Mouse (Mus musculus) heart, adult 18-20 months (tissue): ENCODE data around the gene Clcn3. TPM values are rescaled to one million over a fixed set of nuclear protein-coding genes. Genes with fewer than 3 reads are reported as not detected.
"Not testable (repeated sequence)": the region's sequence is repeated elsewhere in the genome, so short reads cannot be mapped to it uniquely, and the experiment has no call there.

Source experiments
- DNase-seq, 2 experiments: peaks; one replicate each; pipeline ENCODE4 v3.0.0; 2021 to 2022; ENCODE audit warnings: mixed read lengths in 1 of 2
- long read RNA-seq, 2 experiments: library from polyadenylated mRNA; stranded (forward); transcript quantifications; one replicate each; pipeline ENCODE4 v2.0.0; 2021
- total RNA-seq, 2 experiments: library from RNA; stranded (reverse); gene quantifications; 2 replicates each; pipeline ENCODE4 v1.2.3; 2021

Clcn3 gene
- total RNA-seq, result 10 to 100 TPM; 31.6 to 32.0 TPM
- long read RNA-seq, experiment 1, full-length matches to known transcripts, result 20 of 31 reads
- long read RNA-seq, experiment 1, partial matches to known transcripts, result 3 of 31 reads
- long read RNA-seq, experiment 1, other reads (novel, unspliced or antisense), result 8 of 31 reads
- long read RNA-seq, experiment 2, full-length matches to known transcripts, result 8 of 10 reads
- long read RNA-seq, experiment 2, partial matches to known transcripts, result 0 of 10 reads
- long read RNA-seq, experiment 2, other reads (novel, unspliced or antisense), result 2 of 10 reads

DNA sequence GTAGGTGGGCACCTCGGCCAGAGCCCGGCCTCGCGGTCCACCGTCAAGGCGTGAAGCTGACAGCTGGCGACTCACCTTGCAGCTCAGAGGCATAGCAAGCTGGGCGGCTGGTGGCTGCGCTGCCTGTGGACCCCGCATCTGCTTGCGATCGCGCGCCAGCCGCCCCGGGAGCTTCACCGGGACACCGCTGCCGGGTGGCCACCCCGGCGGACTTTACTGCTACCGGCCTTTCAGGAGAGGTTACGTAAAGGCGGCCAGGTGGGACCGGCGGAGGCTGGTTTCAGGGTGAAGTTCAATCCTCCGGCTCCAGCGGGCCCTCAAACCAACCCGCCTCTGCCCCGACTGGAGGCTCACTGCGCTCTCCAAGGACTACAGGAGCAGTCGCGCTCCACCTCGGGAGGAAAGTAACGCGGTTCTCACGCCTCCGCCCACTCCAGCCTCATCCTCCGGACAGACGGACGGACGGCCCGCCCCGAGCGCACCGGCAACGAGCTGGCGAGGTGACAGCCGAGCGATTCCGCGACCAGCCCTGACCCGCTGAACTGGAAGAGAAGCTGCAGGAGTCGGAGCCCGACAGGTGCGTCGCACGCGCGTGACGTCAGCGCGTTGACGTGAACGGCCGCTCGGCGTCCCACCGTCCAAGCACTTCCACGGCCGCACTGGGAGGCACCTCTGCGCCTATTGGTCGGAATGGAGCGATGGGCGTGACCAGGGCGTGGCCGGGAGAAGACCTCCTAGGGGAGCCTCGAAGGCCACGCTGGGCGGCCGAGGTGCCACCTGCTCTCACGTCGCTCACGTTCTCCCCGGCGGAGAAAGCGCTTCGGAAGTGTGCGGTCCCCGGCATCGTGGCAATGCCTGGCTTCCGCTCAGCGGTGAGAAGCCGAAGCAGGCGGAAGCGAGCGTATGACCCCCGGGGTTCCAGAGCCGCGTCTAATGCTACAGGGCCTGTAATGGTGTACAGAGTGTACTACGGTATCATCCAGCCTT is at the start of gene Clcn3:
Gene Clcn3 (minus strand): TSS at position 600 of the 987 bp plus-strand sequence.
- DNase-seq, result peak; percentile 98

- no peak for DNase-seq
These were observed 13.4 kb upstream of the Clcn3 start for GRCm38 (mm10) chr8:60996468-60996867.

- no peak for DNase-seq
These were observed 10.5 kb upstream of the Clcn3 start for GRCm38 (mm10) chr8:60993639-60993986.

GRCm38 (mm10) chr8:60992910-60993638 is 10.0 kb upstream of the Clcn3 start, which contains the start of gene Nek1:
Gene Nek1, plus strand, starts transcription at chr8:60993195.
- peak; percentile 97 to 98 for DNase-seq

DNA sequence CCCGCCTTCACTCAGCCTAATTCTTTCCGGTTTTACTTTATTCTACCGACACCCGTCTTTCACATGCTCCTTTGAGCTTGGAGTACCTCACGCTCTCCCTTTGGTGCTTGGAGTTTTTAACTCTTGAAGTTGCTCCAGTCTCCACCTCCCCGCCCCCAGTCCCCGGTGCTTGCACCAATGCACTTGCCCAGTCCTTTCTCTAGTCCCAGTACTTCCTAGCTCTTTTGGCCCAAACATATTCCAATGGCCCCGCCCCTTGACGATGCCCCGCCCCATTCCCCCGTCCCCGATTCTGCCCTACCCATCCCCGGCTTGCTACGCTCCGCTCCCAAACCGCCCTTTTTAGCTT is 9.4 kb upstream of the Clcn3 start:
- DNase-seq, result peak in 1 of 2 experiments; percentile 85

DNA sequence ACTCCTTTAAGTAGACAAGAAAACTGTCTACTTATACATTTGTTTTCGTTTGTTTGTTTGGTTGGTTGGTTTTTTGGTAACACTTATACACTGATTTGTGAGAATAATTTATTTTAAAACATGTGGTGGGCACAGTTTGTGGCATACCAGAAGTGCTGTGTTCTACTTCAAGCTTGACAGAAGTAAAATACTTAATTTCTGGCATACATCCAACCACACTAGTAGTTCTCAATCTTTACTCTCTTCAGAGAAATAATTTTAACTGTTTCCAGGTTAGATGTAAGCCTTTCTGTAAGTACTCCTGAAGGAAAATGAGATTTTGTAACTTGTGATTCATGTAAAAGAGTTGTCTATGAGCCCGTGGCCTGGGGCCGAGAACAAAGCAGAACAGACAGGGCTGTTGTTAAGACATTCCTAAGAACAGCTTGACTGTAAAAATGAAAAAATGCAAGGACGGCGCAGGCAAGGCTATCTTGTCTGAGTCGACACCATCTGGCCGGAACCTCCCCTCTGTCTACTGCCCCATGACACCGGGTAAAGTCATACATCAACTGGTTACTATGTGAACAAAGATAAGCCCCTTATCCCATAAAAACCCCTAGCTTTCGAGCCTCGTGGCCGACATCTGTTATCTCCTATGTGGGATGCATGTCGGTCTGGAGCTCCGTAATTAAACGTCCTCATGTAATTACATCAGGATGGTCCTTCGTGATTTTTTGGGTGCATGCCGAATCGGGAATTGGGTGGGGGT is 1.3 kb upstream of the Clcn3 start:
- DNase-seq, result not testable (repeated sequence)

DNA sequence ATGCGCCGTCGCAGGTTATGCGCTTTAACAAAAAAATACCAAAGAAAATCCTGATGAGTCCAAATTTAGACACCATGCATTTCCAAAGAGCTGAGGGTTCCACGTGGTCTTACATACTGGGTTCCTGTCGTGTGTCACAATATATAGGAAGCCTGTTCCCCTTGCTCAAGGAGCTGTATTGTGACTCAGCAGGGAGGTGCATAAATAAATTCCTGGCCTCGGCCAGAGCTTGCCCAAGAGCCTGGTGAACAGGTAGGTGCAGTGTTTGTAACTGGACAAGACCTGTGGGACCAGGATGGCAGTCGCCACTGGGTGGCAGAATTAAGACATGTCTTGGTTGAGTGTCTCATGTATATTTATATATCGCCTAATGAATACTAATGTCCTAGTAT is 584 bp upstream of the Clcn3 start:
- peak; percentile 71 to 80 for DNase-seq

GRCm38 (mm10) chr8:60981388-60981787 is 1.7 kb downstream of the Clcn3 start:
- DNase-seq, result no peak

DNA sequence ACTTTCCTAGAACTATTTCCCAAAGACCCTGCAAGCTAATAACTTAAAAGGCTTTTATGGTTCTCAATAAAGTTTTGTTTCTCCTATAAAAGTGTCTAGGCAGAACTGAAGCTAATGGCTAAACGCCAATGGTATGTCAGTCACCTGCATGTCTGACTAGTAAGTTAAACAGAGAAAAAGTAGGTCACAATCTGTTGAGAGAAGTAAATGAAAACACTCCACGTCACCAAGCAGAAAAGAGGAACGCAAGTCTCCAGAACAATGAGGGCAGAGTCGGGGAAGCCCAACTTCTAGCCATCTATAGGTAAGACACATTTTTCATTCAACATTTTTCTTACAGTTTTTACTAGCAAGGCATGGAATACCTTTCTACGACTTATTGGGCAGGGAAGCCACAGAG is 4.6 kb downstream of the Clcn3 start:
- no peak for DNase-seq

DNA sequence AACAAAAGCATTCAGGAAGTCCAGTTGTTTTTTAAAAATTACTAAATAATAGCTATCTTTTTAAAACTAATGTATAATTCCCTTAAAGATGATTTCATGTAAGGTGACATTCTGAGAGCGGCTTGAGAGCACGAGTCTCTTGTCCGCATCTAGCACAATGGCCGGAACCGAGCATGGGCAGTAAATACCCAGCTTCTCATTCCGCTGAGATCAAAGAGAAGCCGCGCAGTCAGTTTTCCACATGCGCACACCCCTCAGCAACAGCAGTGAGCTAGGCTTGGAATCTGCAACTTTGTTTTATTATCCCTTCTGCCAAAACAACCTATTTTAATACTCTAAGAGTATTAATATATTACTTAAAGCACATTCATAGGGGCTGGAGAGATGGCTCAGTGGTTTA is 6.3 kb downstream of the Clcn3 start:
- DNase-seq, result no peak

GRCm38 (mm10) chr8:60974837-60975236 is 8.3 kb downstream of the Clcn3 start:
- no peak for DNase-seq

- DNase-seq, result no peak
These were observed 9.7 kb downstream of the Clcn3 start for GRCm38 (mm10) chr8:60973448-60973847.

DNA sequence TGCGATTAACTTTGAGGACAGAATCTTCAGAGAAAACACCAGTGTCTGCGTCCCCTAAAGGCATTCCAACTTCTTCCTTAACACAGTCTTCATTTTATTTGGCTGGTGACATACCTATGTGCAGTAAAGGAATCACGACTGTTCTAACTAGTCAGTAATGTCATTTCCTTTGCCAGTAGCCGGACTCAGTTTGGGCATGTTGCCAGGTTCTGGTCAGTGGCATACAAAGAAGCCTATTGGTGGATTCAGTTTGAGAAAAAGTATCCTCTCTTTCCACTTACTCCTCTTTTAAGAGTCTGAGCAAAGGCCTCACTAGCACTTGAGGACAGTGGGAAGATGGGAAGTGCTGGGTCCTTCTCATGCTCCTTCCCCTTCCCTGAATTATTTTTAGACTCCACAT is 11.3 kb downstream of the Clcn3 start:
- peak; percentile 32 to 46 for DNase-seq

DNA sequence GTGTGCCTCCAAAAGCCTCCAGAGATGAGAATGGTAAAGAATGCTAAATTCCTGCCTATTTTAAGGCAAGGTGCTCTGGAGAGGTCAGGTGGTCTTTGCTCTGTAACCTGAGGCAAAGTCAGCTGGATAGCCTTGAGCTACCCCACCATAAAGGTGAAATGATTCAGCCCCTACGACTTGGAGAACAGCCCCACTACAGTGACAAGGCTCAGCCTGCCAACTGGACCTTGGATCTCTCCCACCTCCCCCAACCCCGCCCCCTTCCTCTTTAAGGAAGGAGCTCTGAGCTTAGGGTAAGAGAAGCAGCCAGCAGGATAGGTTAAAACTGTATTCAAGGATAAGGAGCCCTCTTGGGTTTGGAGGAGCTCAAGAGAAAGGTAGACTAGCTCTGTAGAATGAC is 14.0 kb downstream of the Clcn3 start:
- DNase-seq, result no peak

GRCm38 (mm10) chr8:60965741-60966140 is 17.4 kb downstream of the Clcn3 start:
- DNase-seq, result no peak

DNA sequence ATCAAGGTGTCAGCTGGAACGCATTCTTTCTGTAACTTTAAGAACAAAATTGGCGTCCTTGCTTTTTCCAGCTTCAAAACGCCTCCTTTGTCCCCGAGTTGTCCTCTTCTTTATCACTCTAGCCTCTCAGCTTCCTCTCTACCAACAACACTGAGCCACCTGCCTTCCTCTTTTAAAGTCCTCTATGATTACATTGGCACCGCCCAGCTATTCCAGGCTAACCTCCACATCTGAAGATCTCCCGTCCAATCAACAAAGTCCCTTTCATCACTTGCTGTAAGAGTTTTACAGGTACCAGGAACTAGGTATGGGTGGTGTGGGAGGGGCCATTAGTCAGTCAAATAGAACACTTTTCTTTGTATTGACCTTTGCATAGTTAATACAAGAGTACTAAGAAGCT is 17.8 kb downstream of the Clcn3 start:
- DNase-seq, result no peak

GRCm38 (mm10) chr8:60964518-60964917 is 18.6 kb downstream of the Clcn3 start:
- no peak for DNase-seq

DNA sequence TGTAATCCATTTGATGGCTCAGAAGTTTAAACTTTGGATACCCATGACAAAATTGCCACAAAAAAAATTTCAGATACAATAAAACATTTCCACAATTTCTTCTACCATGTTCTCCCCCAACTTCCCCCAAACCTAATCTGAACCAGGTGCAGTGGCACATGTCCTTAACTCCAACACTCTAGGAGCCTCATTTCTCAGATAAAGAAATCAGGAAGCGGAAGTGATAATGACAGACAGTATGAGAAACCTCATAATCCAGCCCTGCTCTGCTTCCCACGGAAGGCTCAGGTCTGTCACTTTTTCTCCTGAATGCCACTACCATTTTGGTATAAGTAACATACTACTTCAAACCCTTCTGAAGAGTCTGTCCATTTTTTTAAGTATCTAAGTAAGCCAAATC is 19.2 kb downstream of the Clcn3 start:
- DNase-seq, result no peak

DNA sequence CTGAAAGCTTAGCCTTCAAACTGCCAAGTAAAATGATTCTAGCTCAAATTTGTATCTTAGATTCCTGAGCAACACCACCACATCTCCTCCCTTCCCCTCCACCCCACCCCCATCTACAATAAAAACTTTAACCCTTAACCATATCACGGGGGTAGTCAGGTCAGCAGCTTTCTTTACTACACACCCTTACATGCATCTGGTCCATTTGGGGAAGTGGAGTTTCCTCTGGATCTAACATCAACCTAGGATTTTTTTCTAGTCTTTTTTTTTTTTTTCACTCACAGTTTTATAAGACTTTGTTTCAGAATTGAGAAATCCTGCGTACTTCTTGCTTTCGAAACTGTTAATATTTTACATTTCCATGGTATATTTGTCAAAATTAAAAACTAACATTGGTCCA is 20.3 kb downstream of the Clcn3 start:
- DNase-seq, result no peak

DNA sequence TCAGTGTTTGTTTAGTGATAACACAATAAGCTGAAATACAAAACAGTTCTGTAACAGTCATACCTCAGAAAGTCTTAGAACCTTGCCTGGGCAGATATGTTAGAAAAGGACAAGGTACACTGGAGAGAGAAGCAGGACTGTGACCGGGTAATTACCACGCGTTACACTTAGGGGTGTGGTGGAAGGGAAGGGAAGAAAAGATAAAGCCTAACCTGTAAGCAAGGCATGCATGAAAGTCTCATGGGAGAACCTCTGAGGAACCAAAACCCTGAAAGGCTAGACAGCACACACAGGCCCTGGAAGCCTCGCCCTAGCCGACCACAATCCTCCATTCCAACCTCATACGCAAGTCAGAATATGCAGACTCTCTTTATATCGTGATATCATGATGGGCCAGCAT is 26.3 kb downstream of the Clcn3 start:
- DNase-seq, result no peak

DNA sequence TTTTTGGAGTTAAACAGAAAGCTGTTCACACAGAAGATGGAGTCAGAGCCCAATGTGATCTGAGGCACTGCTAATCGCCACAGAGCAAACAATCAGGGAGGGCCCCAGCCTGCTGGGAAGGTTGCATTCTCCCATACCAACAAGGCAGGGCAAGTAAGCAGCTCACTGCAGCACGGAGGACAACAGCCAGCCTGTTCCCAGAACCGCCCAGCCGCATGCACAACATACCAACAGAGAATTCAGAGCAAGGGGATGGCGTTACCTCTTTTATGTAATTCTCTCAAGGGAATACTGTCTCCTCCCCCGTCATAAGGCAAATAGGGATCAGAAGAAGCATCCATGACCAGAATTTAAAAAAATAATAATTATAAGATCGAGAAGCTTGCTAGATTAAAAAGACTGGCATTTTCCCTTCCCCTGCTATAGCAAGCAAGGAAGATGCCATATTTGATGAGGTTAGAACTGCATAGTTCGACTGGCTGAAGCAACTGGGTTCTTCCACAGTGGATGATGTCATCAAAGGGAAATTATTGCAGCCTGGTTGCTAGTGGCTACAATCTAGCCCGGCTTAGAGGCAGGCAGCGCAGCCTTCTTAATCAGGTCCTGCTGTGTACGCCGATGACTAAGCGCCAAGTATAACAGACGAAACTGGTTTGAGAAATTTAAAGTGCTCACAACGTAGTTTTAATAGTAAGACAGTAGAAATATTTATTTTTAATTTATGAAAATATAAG is 28.7 kb downstream of the Clcn3 start:
- peak; percentile 82 to 91 for DNase-seq
